Mouse (Mus musculus): ENCODE results near the gene Rab22a. TPM values are rescaled to one million over a fixed set of nuclear protein-coding genes. Genes with fewer than 3 reads are reported as not detected.

The Rab22a gene
- 9.6 TPM for polyA plus RNA-seq (2017; shearing (Covaris generic))

GRCm38 (mm10) chr2:173659057-173659925 lies at the start of gene Rab22a:
Gene Rab22a, plus strand, starts transcription at chr2:173659760.

GRCm38 (mm10) chr2:173719115-173719514 lies 59.6 kb downstream of the Rab22a start, which contains the start of gene 1700010B08Rik:
Gene 1700010B08Rik, plus strand, starts transcription at chr2:173719415.

GRCm38 (mm10) chr2:173737222-173737989 lies 77.8 kb downstream of the Rab22a start, which contains the start of gene Vapb:
Gene Vapb, plus strand, starts transcription at chr2:173737511.

Other genes starting within 250 kb of the Rab22a start
- gene 1700021F07Rik, start 137.2 kb upstream of the Rab22a start, polyA plus RNA-seq (2017; shearing (Covaris generic)): not detected
- not detected for gene Ankrd60, start 81.4 kb upstream of the Rab22a start, polyA plus RNA-seq (2017; shearing (Covaris generic))
- gene 1700010B08Rik, start 59.7 kb downstream of the Rab22a start, polyA plus RNA-seq (2017; shearing (Covaris generic)): not detected
- gene Vapb, start 77.8 kb downstream of the Rab22a start, polyA plus RNA-seq (2017; shearing (Covaris generic)): 10.4 TPM